Mouse (Mus musculus) right cerebral cortex, postnatal 14 days (tissue): ENCODE measurements at regions not wholly inside any gene's neighbourhood (a gene's known extent, or its start where the extent isn't known, plus 50 kb on each side); places are given as distances from the start of the nearest gene placed in this dataset.

Experiments
- DNase-seq: peaks from one replicate; pipeline ENCODE4 v3.0.0; 2022

- DNase-seq, result no peak
These were observed 62.7 kb downstream of the Lrrc30 start for GRCm38 (mm10) chr17:67569865-67570264.

GRCm38 (mm10) chr17:67566216-67566615 lies 66.3 kb downstream of the Lrrc30 start:
- DNase-seq, result no peak

- DNase-seq, result no peak
These were observed 66.8 kb downstream of the Lrrc30 start for GRCm38 (mm10) chr17:67565746-67566145.

- DNase-seq, result no peak
These were observed 67.7 kb downstream of the Lrrc30 start for GRCm38 (mm10) chr17:67564845-67565244.

GRCm38 (mm10) chr17:67563036-67563435 lies 69.5 kb downstream of the Lrrc30 start:
- DNase-seq, result no peak

- DNase-seq, result no peak
These were observed 70.7 kb downstream of the Lrrc30 start for GRCm38 (mm10) chr17:67561802-67562201.

GRCm38 (mm10) chr17:67557351-67557870 lies 75.1 kb downstream of the Lrrc30 start:
- no peak for DNase-seq

- no peak for DNase-seq
These were observed 79.9 kb downstream of the Lrrc30 start for GRCm38 (mm10) chr17:67552581-67553139.

GRCm38 (mm10) chr17:67548966-67549700 lies 83.4 kb downstream of the Lrrc30 start:
- no peak for DNase-seq

- no peak for DNase-seq
These were observed 88.1 kb downstream of the Lrrc30 start for GRCm38 (mm10) chr17:67544410-67544809.

- no peak for DNase-seq
These were observed 100.2 kb downstream of the Lrrc30 start for GRCm38 (mm10) chr17:67532331-67532730.

GRCm38 (mm10) chr17:67520848-67521411 lies 111.6 kb downstream of the Lrrc30 start:
- DNase-seq, result no peak

GRCm38 (mm10) chr17:67515601-67516147 lies 116.8 kb downstream of the Lrrc30 start:
- no peak for DNase-seq

- DNase-seq, result no peak
These were observed 117.9 kb downstream of the Lrrc30 start for GRCm38 (mm10) chr17:67514387-67515241.

- no peak for DNase-seq
These were observed 119.6 kb downstream of the Lrrc30 start for GRCm38 (mm10) chr17:67512699-67513450.

- DNase-seq, result no peak
These were observed 120.5 kb downstream of the Lrrc30 start for GRCm38 (mm10) chr17:67512008-67512407.

- DNase-seq, result no peak
These were observed 122.6 kb downstream of the Lrrc30 start for GRCm38 (mm10) chr17:67509921-67510320.

- DNase-seq, result no peak
These were observed 123.4 kb downstream of the Lrrc30 start for GRCm38 (mm10) chr17:67509091-67509618.

GRCm38 (mm10) chr17:67508353-67508752 lies 124.2 kb downstream of the Lrrc30 start:
- no peak for DNase-seq

- no peak for DNase-seq
These were observed 126.1 kb downstream of the Lrrc30 start for GRCm38 (mm10) chr17:67506466-67506865.

GRCm38 (mm10) chr17:67504502-67505033 lies 128.0 kb downstream of the Lrrc30 start:
- DNase-seq, result no peak
